Mouse (Mus musculus): ENCODE measurements at regions not wholly inside any gene's neighbourhood (a gene's known extent, or its start where the extent isn't known, plus 50 kb on each side); places are given as distances from the start of the nearest gene placed in this dataset.

DNA sequence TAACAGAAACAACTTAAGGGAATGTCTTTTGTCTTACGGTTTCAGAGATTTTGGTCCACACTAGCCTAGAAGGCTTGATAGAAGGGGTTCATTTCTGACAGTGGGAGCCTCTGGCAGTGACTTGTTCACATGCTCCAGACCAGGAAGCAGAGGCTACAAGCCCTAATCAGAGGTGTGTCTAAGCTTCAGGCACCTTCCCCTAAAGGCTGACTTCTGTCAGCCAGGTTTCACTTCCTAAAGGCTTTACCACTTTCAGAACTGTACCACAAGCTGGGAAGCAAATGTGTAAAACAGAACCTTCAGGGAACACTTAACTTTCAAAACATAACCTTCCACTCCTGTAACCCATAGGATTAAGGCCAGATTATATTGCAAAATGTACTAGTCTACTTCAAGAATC lies 180.9 kb downstream of the Galc start:
- TF ChIP-seq FLI1 (IDR thresholded peaks at IDR 0.05; ENCODE audit: low read length) (no peak), GATA1 (IDR thresholded peaks at IDR 0.05; ENCODE audit: borderline replicate concordance, low read length) (no peak)
- H3K36me3 ChIP-seq (replicated peaks; ENCODE audit: low read length) = no peaks in the 10 kb centered on the region
- peaks cover 11% of the 10 kb centered on the region; the same call in 1 of the 2 replicates for H3K4me1 ChIP-seq
- H3K4me3 ChIP-seq (replicated peaks) = no peak overlapping the region
- no peaks in the 10 kb centered on the region for H3K27me3 ChIP-seq (replicated peaks)
- no peaks in the 10 kb centered on the region for H3K9me3 ChIP-seq

DNA sequence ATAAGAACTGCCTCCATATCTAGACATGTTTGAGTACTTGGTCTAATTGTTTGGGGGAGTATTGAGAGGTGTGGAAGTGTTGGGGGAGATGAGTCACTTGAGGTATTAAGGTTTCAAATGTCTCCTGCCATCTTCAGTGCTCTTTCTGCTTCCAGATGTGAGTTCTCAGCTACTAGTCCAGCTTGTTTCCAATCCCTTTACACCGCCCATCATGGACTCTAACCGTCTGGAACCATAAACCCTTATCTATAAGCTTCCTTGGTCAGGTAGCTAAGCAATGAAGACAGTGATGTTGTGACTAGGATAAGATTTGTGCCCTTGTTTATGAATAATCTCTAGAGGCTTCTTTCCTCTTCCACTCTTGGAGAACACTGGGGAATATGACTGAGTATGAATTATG lies 183.7 kb downstream of the Galc start:
- TF ChIP-seq FLI1 (IDR thresholded peaks at IDR 0.05; ENCODE audit: low read length) (no peak), GATA1 (IDR thresholded peaks at IDR 0.05; ENCODE audit: borderline replicate concordance, low read length) (no peak)
- Histone ChIP-seq H3K4me3 (replicated peaks) (no peak overlapping the region), H3K36me3 (replicated peaks; ENCODE audit: low read length) (no peaks in the 10 kb centered on the region), H3K4me1 (peaks cover 8% of the 10 kb centered on the region; the same call in 1 of the 2 replicates), H3K27me3 (replicated peaks) (no peaks in the 10 kb centered on the region), H3K9me3 (peaks cover 7% of the 10 kb centered on the region; the same call in 1 of the 2 replicates)

DNA sequence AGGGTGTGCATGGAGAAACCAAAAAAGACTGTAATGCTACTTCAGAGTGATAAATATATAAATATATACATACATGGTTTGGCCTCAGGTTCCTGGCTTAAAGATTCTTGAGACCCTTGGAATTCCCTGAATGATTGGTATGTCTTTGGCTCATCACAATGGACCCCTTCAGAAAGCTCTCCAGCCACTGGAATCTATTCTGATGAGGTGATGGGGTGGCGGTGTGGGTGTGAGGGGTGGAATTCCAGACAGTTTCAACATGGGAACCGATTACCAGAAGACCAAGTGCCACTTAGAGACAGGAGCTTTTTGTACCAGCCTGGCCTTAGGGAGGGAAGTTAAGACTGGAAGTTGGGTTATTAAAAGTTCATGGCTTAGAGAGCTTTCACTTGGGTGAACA lies 190.1 kb downstream of the Galc start:
- Histone ChIP-seq H3K4me1 (no peaks in the 10 kb centered on the region), H3K27me3 (replicated peaks) (no peaks in the 10 kb centered on the region), H3K4me3 (replicated peaks) (no peak overlapping the region), H3K36me3 (replicated peaks; ENCODE audit: low read length) (no peaks in the 10 kb centered on the region), H3K9me3 (peaks cover 7% of the 10 kb centered on the region; the same call in 1 of the 2 replicates)
- no peak for TF ChIP-seq GATA1 (IDR thresholded peaks at IDR 0.05; ENCODE audit: borderline replicate concordance, low read length)
- no peak for TF ChIP-seq FLI1 (IDR thresholded peaks at IDR 0.05; ENCODE audit: low read length)

DNA sequence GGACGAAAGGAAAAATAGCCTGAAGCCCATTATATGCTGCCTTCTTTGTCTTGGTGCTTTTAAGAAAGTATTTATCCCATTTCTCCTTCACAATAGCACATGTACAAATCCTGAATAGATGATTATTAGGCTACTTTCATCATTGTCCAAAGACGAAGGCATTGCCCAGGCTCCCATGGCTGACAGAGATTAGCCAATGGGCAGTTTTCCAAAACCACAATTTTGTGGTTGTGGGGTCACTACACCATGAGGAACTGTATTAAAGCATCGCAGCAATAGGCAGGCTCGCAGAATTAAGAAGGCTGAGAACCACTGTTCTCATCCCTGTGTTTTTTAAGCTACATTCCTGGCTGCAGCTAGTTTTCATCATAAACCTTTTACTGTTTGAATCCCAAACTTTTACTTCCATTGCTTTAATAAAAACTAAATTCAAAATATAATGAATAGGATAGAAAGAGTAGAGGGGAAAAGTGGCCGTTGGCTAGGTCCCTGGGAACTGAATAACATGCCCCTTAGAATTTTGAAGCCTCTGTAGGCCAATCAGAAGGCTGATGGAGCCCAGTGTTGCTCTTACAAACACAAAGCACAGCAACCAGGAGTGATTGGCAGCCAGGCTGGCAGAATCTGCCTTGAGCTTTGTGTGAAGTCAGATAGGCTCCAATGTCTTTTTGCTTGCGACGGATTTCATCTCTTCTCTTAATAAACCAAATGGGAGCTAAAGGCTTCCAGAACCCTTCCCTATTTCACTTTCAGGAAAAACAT lies 199.7 kb downstream of the Galc start:
- no peaks in the 10 kb centered on the region for H3K36me3 ChIP-seq (replicated peaks; ENCODE audit: low read length)
- no peaks in the 10 kb centered on the region; the same call in 1 of the 2 replicates for H3K4me1 ChIP-seq
- H3K4me3 ChIP-seq (replicated peaks) = no peak overlapping the region
- H3K27me3 ChIP-seq (replicated peaks) = no peaks in the 10 kb centered on the region
- H3K9me3 ChIP-seq = peaks cover 11% of the 10 kb centered on the region; the same call in 1 of the 2 replicates
- TF ChIP-seq FLI1 (IDR thresholded peaks at IDR 0.05; ENCODE audit: low read length) = no peak
- no peak for TF ChIP-seq GATA1 (IDR thresholded peaks at IDR 0.05; ENCODE audit: borderline replicate concordance, low read length)

DNA sequence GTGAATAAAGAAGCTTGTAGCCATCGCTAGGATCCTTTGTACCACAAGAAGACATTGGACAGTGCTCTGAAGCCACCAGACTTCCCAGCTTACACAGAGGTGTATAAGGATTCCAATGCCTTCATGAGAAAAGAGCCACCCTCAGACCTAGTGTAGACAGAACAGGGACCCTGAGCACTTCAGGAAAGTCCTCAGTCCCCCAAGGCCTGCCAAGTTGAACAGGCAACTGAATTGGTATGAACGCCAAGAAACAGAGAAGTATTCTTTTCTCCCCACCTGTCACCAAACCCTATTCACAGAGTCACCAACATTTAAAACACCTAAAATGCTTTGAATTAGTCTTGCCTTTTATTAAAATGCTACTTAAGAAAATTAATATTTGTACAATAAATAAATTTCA lies 200.3 kb downstream of the Galc start:
- Histone ChIP-seq H3K4me1 (no peaks in the 10 kb centered on the region; the same call in 1 of the 2 replicates), H3K4me3 (replicated peaks) (no peak overlapping the region), H3K9me3 (peaks cover 11% of the 10 kb centered on the region; the same call in 1 of the 2 replicates), H3K27me3 (replicated peaks) (no peaks in the 10 kb centered on the region), H3K36me3 (replicated peaks; ENCODE audit: low read length) (no peaks in the 10 kb centered on the region)
- TF ChIP-seq FLI1 (IDR thresholded peaks at IDR 0.05; ENCODE audit: low read length) (no peak), GATA1 (IDR thresholded peaks at IDR 0.05; ENCODE audit: borderline replicate concordance, low read length) (no peak)

DNA sequence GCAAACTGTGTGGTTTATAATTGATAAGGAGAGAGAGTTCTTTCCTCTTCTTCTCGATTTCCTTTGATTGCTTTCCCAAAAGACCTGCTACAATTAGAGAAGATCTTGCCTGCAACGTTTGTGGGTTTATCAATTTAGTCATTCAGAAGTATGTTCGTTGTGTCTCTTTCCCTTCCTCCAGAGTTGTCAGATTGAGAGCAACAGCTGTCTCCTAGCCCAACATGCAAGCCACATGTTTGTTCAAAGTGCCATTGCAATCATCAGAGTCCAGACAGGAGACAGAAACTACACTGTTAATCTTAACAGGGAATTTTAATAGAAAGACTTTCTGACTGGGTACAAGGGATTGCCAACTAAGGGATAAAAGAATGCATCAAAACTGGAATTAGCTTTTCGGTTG lies 208.3 kb downstream of the Galc start:
- Histone ChIP-seq H3K4me1 (no peaks in the 10 kb centered on the region), H3K4me3 (replicated peaks) (no peak overlapping the region)
- no peak for TF ChIP-seq GATA1 (IDR thresholded peaks at IDR 0.05; ENCODE audit: borderline replicate concordance, low read length)
- TF ChIP-seq FLI1 (IDR thresholded peaks at IDR 0.05; ENCODE audit: low read length) = no peak

DNA sequence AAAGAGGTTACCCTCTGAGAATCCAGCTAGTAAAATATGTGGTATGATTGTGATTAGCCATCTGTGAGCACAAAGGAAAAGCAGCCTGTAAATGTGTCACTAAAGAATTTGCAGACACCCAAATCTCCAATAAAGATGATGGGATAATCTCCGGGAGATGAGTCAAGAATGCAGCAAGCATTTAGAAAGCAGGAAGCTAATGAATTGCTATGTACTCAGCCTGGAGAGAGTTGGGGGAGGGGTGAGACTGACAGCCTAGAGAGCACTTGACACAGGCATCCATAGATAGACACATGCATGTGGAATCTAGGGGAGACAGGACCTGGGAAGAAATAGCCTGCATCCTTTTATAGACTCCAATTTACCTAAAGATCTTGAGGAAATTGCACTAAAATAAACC lies 208.8 kb downstream of the Galc start:
- Histone ChIP-seq H3K36me3 (replicated peaks; ENCODE audit: low read length) (no peaks in the 10 kb centered on the region), H3K4me3 (replicated peaks) (no peak overlapping the region), H3K9me3 (peaks cover 8% of the 10 kb centered on the region; the same call in 1 of the 2 replicates), H3K27me3 (replicated peaks) (no peaks in the 10 kb centered on the region), H3K4me1 (no peaks in the 10 kb centered on the region)
- TF ChIP-seq GATA1 (IDR thresholded peaks at IDR 0.05; ENCODE audit: borderline replicate concordance, low read length) (no peak), FLI1 (IDR thresholded peaks at IDR 0.05; ENCODE audit: low read length) (no peak)

More for the DNA sequence above, 208.3 kb downstream of the Galc start:
- peaks cover 8% of the 10 kb centered on the region; the same call in 1 of the 2 replicates for H3K9me3 ChIP-seq
- H3K27me3 ChIP-seq (replicated peaks) = no peaks in the 10 kb centered on the region
- H3K36me3 ChIP-seq (replicated peaks; ENCODE audit: low read length) = no peaks in the 10 kb centered on the region

DNA sequence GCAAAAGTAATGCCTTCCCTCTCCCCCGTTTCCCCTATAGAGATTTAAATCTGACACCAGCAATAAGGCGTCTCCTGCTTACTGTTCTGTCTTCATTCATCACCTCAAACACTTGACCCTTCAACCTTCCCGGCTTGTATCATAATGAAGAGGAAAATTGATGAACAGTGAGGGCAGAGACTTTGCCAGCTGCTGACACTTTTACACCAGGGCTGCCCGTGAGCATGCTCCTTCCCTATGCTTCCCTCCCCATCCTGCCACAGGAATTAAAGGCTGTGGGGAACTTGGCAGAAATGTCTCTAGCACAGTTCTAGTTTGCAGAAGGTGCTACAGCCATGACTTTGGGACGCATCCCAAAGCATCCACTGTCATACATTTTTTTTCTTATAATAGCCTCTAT lies 209.2 kb downstream of the Galc start:
- Histone ChIP-seq H3K9me3 (peaks cover 12% of the 10 kb centered on the region; the same call in 1 of the 2 replicates), H3K36me3 (replicated peaks; ENCODE audit: low read length) (no peaks in the 10 kb centered on the region), H3K4me3 (replicated peaks) (no peak overlapping the region), H3K27me3 (replicated peaks) (no peaks in the 10 kb centered on the region), H3K4me1 (no peaks in the 10 kb centered on the region)
- TF ChIP-seq GATA1 (IDR thresholded peaks at IDR 0.05; ENCODE audit: borderline replicate concordance, low read length) = no peak
- no peak for TF ChIP-seq FLI1 (IDR thresholded peaks at IDR 0.05; ENCODE audit: low read length)

DNA sequence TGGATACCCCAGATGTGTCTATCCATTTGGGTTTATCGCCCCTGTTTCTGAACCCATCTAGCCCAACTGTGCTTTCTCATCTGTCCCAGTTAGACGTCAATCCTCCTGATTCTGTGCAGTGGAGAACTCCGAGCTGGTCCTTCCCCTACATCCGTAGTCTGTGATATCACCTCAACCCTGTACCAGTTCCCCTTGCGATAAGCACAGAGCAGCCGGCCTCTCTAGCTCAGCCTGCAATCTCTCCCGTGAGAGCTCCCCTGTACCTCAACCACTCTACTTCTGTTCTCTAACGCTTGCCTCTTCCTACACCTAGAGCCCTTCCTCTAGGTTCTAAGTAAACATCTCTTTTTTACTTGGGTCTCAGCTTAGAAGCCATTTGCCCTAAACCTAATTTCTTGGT lies 211.5 kb downstream of the Galc start:
- TF ChIP-seq FLI1 (IDR thresholded peaks at IDR 0.05; ENCODE audit: low read length) (no peak), GATA1 (IDR thresholded peaks at IDR 0.05; ENCODE audit: borderline replicate concordance, low read length) (no peak)
- Histone ChIP-seq H3K4me3 (replicated peaks) (no peak overlapping the region), H3K9me3 (peaks cover 17% of the 10 kb centered on the region; the same call in 1 of the 2 replicates), H3K36me3 (replicated peaks; ENCODE audit: low read length) (no peaks in the 10 kb centered on the region), H3K27me3 (replicated peaks) (no peaks in the 10 kb centered on the region), H3K4me1 (peaks cover 4% of the 10 kb centered on the region; the same call in 1 of the 2 replicates)
